Mouse (Mus musculus) MEL (cell line): ENCODE measurements at regions not wholly inside any gene's neighbourhood (a gene's known extent, or its start where the extent isn't known, plus 50 kb on each side); places are given as distances from the start of the nearest gene placed in this dataset.

ENCODE experiments used
- CHD1 ChIP-seq: IDR thresholded peaks from 2 replicates; pipeline ENCODE4 v1.6.1; 2012; ENCODE audit warnings: low read depth, mild to moderate bottlenecking, inconsistent platforms, low read length, improper control_type of control experiment
- CTCF ChIP-seq, 3 experiments: IDR thresholded peaks in 2 of 3; conservative IDR thresholded peaks in 1 of 3; 2 replicates each; pipeline ENCODE4 v1.5.1; 2011 to 2012; ENCODE audit warnings: low read length in 3 of 3, low read depth in 2 of 3, mild to moderate bottlenecking in 2 of 3, improper control_type of control experiment in 1 of 3, inconsistent platforms in 1 of 3, mixed read lengths in 1 of 3, moderate library complexity in 1 of 3; ENCODE audit not compliant: control insufficient read depth in 1 of 3, insufficient read depth in 1 of 3, poor library complexity in 1 of 3, severe bottlenecking in 1 of 3
- EP300 ChIP-seq, 2 experiments: IDR thresholded peaks; 2 replicates each; pipeline ENCODE4 v1.6.1; 2011; ENCODE audit warnings: improper control_type of control experiment in 2 of 2, low read length in 2 of 2, low read depth in 1 of 2, mild to moderate bottlenecking in 1 of 2
- GATA1 ChIP-seq: IDR thresholded peaks from 2 replicates; pipeline ENCODE4 v1.6.1; 2011; ENCODE audit warnings: low read depth, low read length, improper control_type of control experiment
- MAX ChIP-seq: IDR thresholded peaks from 2 replicates; pipeline ENCODE4 v1.6.1; 2011; ENCODE audit warnings: low read length, improper control_type of control experiment
- MYC ChIP-seq: IDR thresholded peaks from 2 replicates; pipeline ENCODE4 v1.6.1; 2011; ENCODE audit warnings: low read depth, mild to moderate bottlenecking, low read length, improper control_type of control experiment, moderate library complexity
- NELFE ChIP-seq: IDR thresholded peaks from 2 replicates; pipeline ENCODE4 v1.6.1; 2011; ENCODE audit warnings: low read depth, low read length, improper control_type of control experiment
- POLR2A ChIP-seq, 2 experiments: IDR thresholded peaks; 2 replicates each; pipeline ENCODE4 v1.6.1; 2011 to 2012; ENCODE audit warnings: low read length in 2 of 2, mild to moderate bottlenecking in 2 of 2, control low read depth in 1 of 2, improper control_type of control experiment in 1 of 2, low read depth in 1 of 2, moderate library complexity in 1 of 2; ENCODE audit not compliant: control insufficient read depth in 1 of 2, insufficient read depth in 1 of 2, poor library complexity in 1 of 2
- SIN3A ChIP-seq: IDR thresholded peaks from 2 replicates; pipeline ENCODE4 v1.6.1; 2012; ENCODE audit warnings: low read length, improper control_type of control experiment, inconsistent platforms
- TCF12 ChIP-seq: IDR thresholded peaks from 2 replicates; pipeline ENCODE4 v1.6.1; 2014; ENCODE audit warnings: low read depth, mild to moderate bottlenecking, inconsistent platforms, low read length, improper control_type of control experiment, moderate library complexity
- ZC3H11A ChIP-seq: IDR thresholded peaks from 2 replicates; pipeline ENCODE4 v1.6.1; 2012; ENCODE audit warnings: low read depth, mild to moderate bottlenecking, inconsistent platforms, low read length, improper control_type of control experiment

DNA sequence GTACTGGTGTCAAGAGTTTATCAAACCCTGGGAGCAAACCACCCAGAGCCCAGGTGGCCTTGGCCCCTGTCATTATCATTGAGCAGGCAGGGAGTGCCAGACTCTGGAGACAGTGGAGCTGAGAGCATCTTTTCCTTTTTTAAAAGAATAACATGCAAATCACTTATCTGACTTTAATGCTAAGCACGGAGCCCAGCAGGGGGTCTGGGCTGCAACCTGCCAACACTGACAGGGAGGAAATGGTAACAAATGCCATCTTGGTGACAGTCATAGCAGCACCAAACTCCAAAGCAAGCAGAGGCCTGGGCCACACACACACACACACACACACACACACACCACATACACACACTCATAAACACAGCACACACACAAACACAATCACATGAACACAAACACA lies 223.1 kb upstream of the Sdk2 start:
- no peak for TF ChIP-seq CTCF (IDR thresholded peaks at IDR 0.05 in 2 of 3, conservative IDR thresholded peaks at IDR 0.05 in 1 of 3; ENCODE audit: control insufficient read depth in 1 of 3, insufficient read depth in 1 of 3, low read depth in 2 of 3, low read length in 3 of 3, poor library complexity in 1 of 3, severe bottlenecking in 1 of 3)
- TF ChIP-seq POLR2A (IDR thresholded peaks at IDR 0.05; ENCODE audit: control insufficient read depth in 1 of 2, insufficient read depth in 1 of 2, low read depth in 1 of 2, low read length in 2 of 2, poor library complexity in 1 of 2): no peak
- no peak for TF ChIP-seq MYC
- no peak for TF ChIP-seq ZC3H11A
- no peak for TF ChIP-seq SIN3A
- no peak for TF ChIP-seq GATA1
- no peak for TF ChIP-seq MAX
- no peak for TF ChIP-seq CHD1
- TF ChIP-seq NELFE: no peak
- TF ChIP-seq TCF12: no peak
- TF ChIP-seq EP300 (IDR thresholded peaks at IDR 0.05; ENCODE audit: low read depth in 1 of 2, low read length in 2 of 2): no peak
